Mouse (Mus musculus) hindbrain, embryonic 12.5 days (tissue): Measurements from ENCODE around the gene Bscl2. TPM values are rescaled to one million over a fixed set of nuclear protein-coding genes. Genes with fewer than 3 reads are reported as not detected.
A peak's percentile ranks its signal among the peaks of the same experiment; 100 is the strongest.

ENCODE experiments used
- ATAC-seq: fragments of 200-750 bp; cut with Nextera tagmentation; 2 replicates; pipeline ENCODE4 v1.8.0; 2017; ENCODE audit warnings: moderate TSS enrichment; ENCODE audit not compliant: low FRiP score
- H3K27ac ChIP-seq: fragments of 300-500 bp; sonication (generic); 2 replicates; pipeline ENCODE4 v1.5.1; 2016; ENCODE audit warnings: mild to moderate bottlenecking
- H3K27me3 ChIP-seq: fragments of 300-500 bp; sonication (generic); 2 replicates; pipeline ENCODE4 v1.6.1; 2016; ENCODE audit warnings: mild to moderate bottlenecking
- H3K36me3 ChIP-seq: fragments of 300-500 bp; sonication (generic); 2 replicates; pipeline ENCODE4 v1.6.1; 2016; ENCODE audit warnings: mild to moderate bottlenecking
- H3K4me1 ChIP-seq: fragments of 300-500 bp; sonication (generic); 2 replicates; pipeline ENCODE4 v1.6.1; 2016
- H3K4me2 ChIP-seq: fragments of 300-500 bp; sonication (generic); replicated peaks from 2 replicates; pipeline ENCODE4 v1.6.1; 2016; ENCODE audit warnings: mild to moderate bottlenecking
- H3K4me3 ChIP-seq: fragments of 300-500 bp; sonication (generic); 2 replicates; pipeline ENCODE4 v1.5.1; 2016; ENCODE audit warnings: mild to moderate bottlenecking
- H3K9ac ChIP-seq: fragments of 300-500 bp; sonication (generic); 2 replicates; pipeline ENCODE4 v1.6.1; 2016; ENCODE audit warnings: mild to moderate bottlenecking, moderate library complexity
- H3K9me3 ChIP-seq: fragments of 300-500 bp; sonication (generic); replicated peaks from 2 replicates; pipeline ENCODE4 v1.6.1; 2016; ENCODE audit warnings: mild to moderate bottlenecking
- WGBS: fragments of 180-500 bp; shearing (Covaris S2); methylation state at CpG from one replicate; pipeline ENCODE4 v1.1.7; 2016; 5-methylcytosine and 5-hydroxymethylcytosine counted together
- polyA plus RNA-seq: library from polyadenylated mRNA; unstranded; fragments of >200 nt; fragmentation: Nextera tagmentation; extraction: Ambion mirVana; gene quantifications from 2 replicates; pipeline ENCODE4 v1.2.1, GENCODE M21; 2016

The Bscl2 gene
- polyA plus RNA-seq: 65.8 and 66.1 TPM in 2 replicates

- Histone ChIP-seq H3K4me1 (peaks cover 29% of the 10 kb centered on the region), H3K36me3 (peaks cover 42% of the 10 kb centered on the region), H3K9ac (peak within 1 kb of the TSS; percentile 84), H3K4me3 (peak within 1 kb of the TSS; percentile 45), H3K9me3 (no peaks in the 10 kb centered on the region), H3K27me3 (no peaks in the 10 kb centered on the region), H3K4me2 (peak within 1 kb of the TSS; percentile 75), H3K27ac (peak within 1 kb of the TSS; percentile 98)
- ATAC-seq: peak; percentile 76
- WGBS: 1% methylated on average over 38 of the region's 38 CpGs
Observed at GRCm38 (mm10) chr19:8837251-8837791, at the start of gene Bscl2. Gene Bscl2 (plus strand): TSS chr19:8837467.

GRCm38 (mm10) chr19:8788521-8788920, 48.7 kb upstream of the Bscl2 start:
- H3K36me3 ChIP-seq: peaks cover 23% of the 10 kb centered on the region
- no peak for ATAC-seq
- no peaks in the 10 kb centered on the region for H3K9me3 ChIP-seq
- no peak overlapping the region for H3K4me2 ChIP-seq
- peaks cover 15% of the 10 kb centered on the region for H3K4me1 ChIP-seq
- no peaks in the 10 kb centered on the region for H3K27me3 ChIP-seq
- H3K4me3 ChIP-seq: no peak overlapping the region
- H3K27ac ChIP-seq: peak overlapping the region; percentile 24
- WGBS: 23% methylated on average over 3 of the region's 3 CpGs
- H3K9ac ChIP-seq: 0 out of 2 replicates have a peak overlapping the region, but pooled peaks have one; percentile 19

GRCm38 (mm10) chr19:8789171-8789570, 48.1 kb upstream of the Bscl2 start:
- Histone ChIP-seq H3K9ac (no peak overlapping the region), H3K4me2 (no peak overlapping the region), H3K36me3 (peaks cover 25% of the 10 kb centered on the region), H3K4me1 (peaks cover 15% of the 10 kb centered on the region), H3K4me3 (no peak overlapping the region), H3K9me3 (no peaks in the 10 kb centered on the region), H3K27ac (peak overlapping the region; percentile 24), H3K27me3 (no peaks in the 10 kb centered on the region)
- 62% methylated on average over 1 of the region's 1 CpGs for WGBS
- ATAC-seq: no peak

- Histone ChIP-seq H3K4me2 (no peak overlapping the region), H3K27me3 (no peaks in the 10 kb centered on the region), H3K9ac (no peak overlapping the region), H3K4me1 (peaks cover 14% of the 10 kb centered on the region), H3K9me3 (no peaks in the 10 kb centered on the region), H3K27ac (no peak overlapping the region), H3K36me3 (peaks cover 33% of the 10 kb centered on the region), H3K4me3 (no peak overlapping the region)
- 87% methylated on average over 7 of the region's 7 CpGs for WGBS
- no peak for ATAC-seq
Observed at GRCm38 (mm10) chr19:8790171-8790570, 47.1 kb upstream of the Bscl2 start.

GRCm38 (mm10) chr19:8798264-8798946, 38.9 kb upstream of the Bscl2 start, which contains the start of gene Polr2g:
Gene Polr2g (minus strand): TSS chr19:8798577.
- peak; percentile 69 for ATAC-seq
- peaks cover 22% of the 10 kb centered on the region for H3K4me1 ChIP-seq

GRCm38 (mm10) chr19:8798947-8799315, 38.3 kb upstream of the Bscl2 start:
- H3K27me3 ChIP-seq: no peaks in the 10 kb centered on the region
- no peak overlapping the region for H3K4me3 ChIP-seq
- no peak overlapping the region for H3K27ac ChIP-seq
- H3K4me2 ChIP-seq: peak overlapping the region; percentile 94; the same call in 1 of the 2 replicates
- no peak for ATAC-seq
- peaks cover 23% of the 10 kb centered on the region for H3K36me3 ChIP-seq
- H3K9me3 ChIP-seq: no peaks in the 10 kb centered on the region
- H3K4me1 ChIP-seq: peaks cover 24% of the 10 kb centered on the region
- H3K9ac ChIP-seq: no peak overlapping the region

More at GRCm38 (mm10) chr19:8798264-8798946, 38.9 kb upstream of the Bscl2 start, which contains the start of gene Polr2g:
- H3K9ac ChIP-seq: peak within 1 kb of the TSS; percentile 87
- H3K4me2 ChIP-seq: peak within 1 kb of the TSS; percentile 94
- H3K9me3 ChIP-seq: no peaks in the 10 kb centered on the region
- H3K36me3 ChIP-seq: peaks cover 23% of the 10 kb centered on the region
- peak within 1 kb of the TSS; percentile 80 for H3K4me3 ChIP-seq
- H3K27me3 ChIP-seq: no peaks in the 10 kb centered on the region
- peak within 1 kb of the TSS; percentile 75 for H3K27ac ChIP-seq
- WGBS: 2% methylated on average over 25 of the region's 25 CpGs

GRCm38 (mm10) chr19:8802130-8802821, 35.0 kb upstream of the Bscl2 start, which contains the start of gene Zbtb3:
Gene Zbtb3 (plus strand): TSS chr19:8802555.
- Histone ChIP-seq H3K27ac (peak within 1 kb of the TSS; percentile 88), H3K4me1 (peaks cover 21% of the 10 kb centered on the region), H3K4me3 (peak within 1 kb of the TSS; percentile 58), H3K4me2 (peak within 1 kb of the TSS; percentile 65), H3K36me3 (peaks cover 34% of the 10 kb centered on the region), H3K9me3 (no peaks in the 10 kb centered on the region), H3K9ac (peak within 1 kb of the TSS; percentile 65), H3K27me3 (no peaks in the 10 kb centered on the region)
- peak; percentile 99 for ATAC-seq
- WGBS: 0% methylated on average over 30 of the region's 30 CpGs

- Histone ChIP-seq H3K4me3 (peak overlapping the region; percentile 58), H3K4me1 (peaks cover 14% of the 10 kb centered on the region), H3K9ac (no peak overlapping the region), H3K9me3 (no peaks in the 10 kb centered on the region), H3K36me3 (peaks cover 44% of the 10 kb centered on the region), H3K4me2 (peak overlapping the region; percentile 65), H3K27me3 (no peaks in the 10 kb centered on the region), H3K27ac (peak overlapping the region; percentile 37; the same call in 1 of the 2 replicates)
- WGBS: 86% methylated on average over 9 of the region's 9 CpGs
- ATAC-seq: no peak
Observed at GRCm38 (mm10) chr19:8803204-8803780, 34.0 kb upstream of the Bscl2 start.

GRCm38 (mm10) chr19:8803879-8804660, 33.2 kb upstream of the Bscl2 start:
- peaks cover 14% of the 10 kb centered on the region for H3K4me1 ChIP-seq
- ATAC-seq: no peak
- no peak overlapping the region for H3K4me2 ChIP-seq
- H3K4me3 ChIP-seq: no peak overlapping the region
- H3K27me3 ChIP-seq: no peaks in the 10 kb centered on the region
- H3K9me3 ChIP-seq: no peaks in the 10 kb centered on the region
- peaks cover 49% of the 10 kb centered on the region for H3K36me3 ChIP-seq
- 93% methylated on average over 11 of the region's 11 CpGs for WGBS
- H3K27ac ChIP-seq: no peak overlapping the region
- no peak overlapping the region for H3K9ac ChIP-seq

GRCm38 (mm10) chr19:8806810-8807209, 30.5 kb upstream of the Bscl2 start:
- Histone ChIP-seq H3K9me3 (no peaks in the 10 kb centered on the region), H3K4me2 (no peak overlapping the region), H3K36me3 (peaks cover 69% of the 10 kb centered on the region), H3K27me3 (no peaks in the 10 kb centered on the region), H3K27ac (no peak overlapping the region), H3K4me1 (peaks cover 10% of the 10 kb centered on the region), H3K4me3 (no peak overlapping the region), H3K9ac (no peak overlapping the region)
- no peak for ATAC-seq
- WGBS: 97% methylated on average over 5 of the region's 5 CpGs

- peaks cover 28% of the 10 kb centered on the region for H3K4me1 ChIP-seq
- H3K36me3 ChIP-seq: peaks cover 49% of the 10 kb centered on the region
Observed at GRCm38 (mm10) chr19:8815812-8816211, 21.5 kb upstream of the Bscl2 start.

More at GRCm38 (mm10) chr19:8815812-8816211, 21.5 kb upstream of the Bscl2 start:
- Histone ChIP-seq H3K4me3 (no peak overlapping the region), H3K27ac (no peak overlapping the region), H3K9ac (no peak overlapping the region), H3K27me3 (no peaks in the 10 kb centered on the region), H3K4me2 (no peak overlapping the region), H3K9me3 (no peaks in the 10 kb centered on the region)
- 81% methylated on average over 11 of the region's 11 CpGs for WGBS
- ATAC-seq: no peak
